Mouse (Mus musculus) right cerebral cortex, postnatal 4 days (tissue): ENCODE measurements at regions not wholly inside any gene's neighbourhood (a gene's known extent, or its start where the extent isn't known, plus 50 kb on each side); places are given as distances from the start of the nearest gene placed in this dataset.

ENCODE experiments used
- DNase-seq: peaks from one replicate; pipeline ENCODE4 v3.0.0-alpha.2; 2022

- DNase-seq: no peak
Measured at GRCm38 (mm10) chr2:180404168-180404567, 51.9 kb upstream of the Slco4a1 start.

- no peak for DNase-seq
Measured at GRCm38 (mm10) chr2:180403621-180404020, 52.4 kb upstream of the Slco4a1 start.

GRCm38 (mm10) chr2:180402851-180403459, 53.1 kb upstream of the Slco4a1 start:
- no peak for DNase-seq

- no peak for DNase-seq
Measured at GRCm38 (mm10) chr2:180402433-180402832, 53.6 kb upstream of the Slco4a1 start.

- DNase-seq: no peak
Measured at GRCm38 (mm10) chr2:180401409-180402391, 54.3 kb upstream of the Slco4a1 start.

GRCm38 (mm10) chr2:180400514-180401019, 55.5 kb upstream of the Slco4a1 start:
- DNase-seq: no peak

- no peak for DNase-seq
Measured at GRCm38 (mm10) chr2:180399651-180400513, 56.2 kb upstream of the Slco4a1 start.

GRCm38 (mm10) chr2:180398851-180399447, 57.1 kb upstream of the Slco4a1 start:
- no peak for DNase-seq

- no peak for DNase-seq
Measured at GRCm38 (mm10) chr2:180398481-180398754, 57.6 kb upstream of the Slco4a1 start.

- DNase-seq: no peak
Measured at GRCm38 (mm10) chr2:180397723-180398480, 58.1 kb upstream of the Slco4a1 start.

GRCm38 (mm10) chr2:180396664-180397377, 59.2 kb upstream of the Slco4a1 start:
- no peak for DNase-seq

GRCm38 (mm10) chr2:180396211-180396610, 59.8 kb upstream of the Slco4a1 start:
- DNase-seq: no peak

- DNase-seq: no peak
Measured at GRCm38 (mm10) chr2:180395279-180396034, 60.6 kb upstream of the Slco4a1 start.

GRCm38 (mm10) chr2:180392846-180393700, 58.6 kb upstream of the Gata5 start:
- DNase-seq: no peak

- no peak for DNase-seq
Measured at GRCm38 (mm10) chr2:180392298-180392697, 57.8 kb upstream of the Gata5 start.

- no peak for DNase-seq
Measured at GRCm38 (mm10) chr2:180391349-180391748, 56.9 kb upstream of the Gata5 start.

GRCm38 (mm10) chr2:180390216-180390996, 55.9 kb upstream of the Gata5 start:
- DNase-seq: no peak

- no peak for DNase-seq
Measured at GRCm38 (mm10) chr2:180389486-180389885, 55.0 kb upstream of the Gata5 start.

GRCm38 (mm10) chr2:180389013-180389412, 54.5 kb upstream of the Gata5 start:
- no peak for DNase-seq
